Mouse (Mus musculus) spleen, adult 2 months (tissue): Measurements from ENCODE around the gene Klc1.

Experiments used
- CTCF ChIP-seq: fragments of 200-500 bp; IDR thresholded peaks from 2 replicates; pipeline ENCODE4 v1.5.1; 2011; ENCODE audit warnings: mild to moderate bottlenecking, inconsistent platforms; ENCODE audit not compliant: insufficient read depth, insufficient read length, insufficient replicate concordance; ENCODE audit errors: extremely low read depth
- POLR2A ChIP-seq: fragments of 200-500 bp; IDR thresholded peaks from 2 replicates; pipeline ENCODE4 v1.6.1; 2011; ENCODE audit warnings: low read depth, low read length, inconsistent platforms

- TF ChIP-seq CTCF (no peak), POLR2A (no peak)
Measured at GRCm38 (mm10) chr12:111716505-111716904, 42.1 kb upstream of the Klc1 start.
